Mouse (Mus musculus): ENCODE data around the gene Picalm. TPM values are rescaled to one million over a fixed set of nuclear protein-coding genes. Genes with fewer than 3 reads are reported as not detected.

Gene Picalm
- polyA plus RNA-seq, 1 experiment from 2014 or later, result 40.8 TPM

Other genes with a start within 250 kb of the Picalm start
- gene Ccdc81, start 226.6 kb upstream of the Picalm start, polyA plus RNA-seq (2015; fragmentation: Nextera tagmentation; extraction: Ambion mirVana), result 0.17 and 0.34 TPM in 2 replicates
- gene Hikeshi, start 189.0 kb upstream of the Picalm start, polyA plus RNA-seq (2015; fragmentation: Nextera tagmentation; extraction: Ambion mirVana), result 136 and 144 TPM in 2 replicates
- gene Eed, start 149.2 kb upstream of the Picalm start, polyA plus RNA-seq (2015; fragmentation: Nextera tagmentation; extraction: Ambion mirVana), result 73.7 and 79.3 TPM in 2 replicates
- not detected in 2 replicates for gene Ccdc83, start 135.6 kb downstream of the Picalm start, polyA plus RNA-seq (2015; fragmentation: Nextera tagmentation; extraction: Ambion mirVana)
- 4.1 and 4.2 TPM in 2 replicates for gene Sytl2, start 172.0 kb downstream of the Picalm start, polyA plus RNA-seq (2015; fragmentation: Nextera tagmentation; extraction: Ambion mirVana)

Measured in lung, embryonic 15.5 days (tissue).